Mouse (Mus musculus) CD4-positive, CD25-positive, alpha-beta regulatory T cell, adult 2 months (primary cell): ENCODE results near the gene Ldlrad3.

Source experiments
- DNase-seq: peaks from one replicate; pipeline ENCODE4 v3.0.0-alpha.2; 2012; ENCODE audit warnings: low read depth, low spot score

The Ldlrad3 gene

GRCm38 (mm10) chr2:102117402-102117760 is 68.8 kb downstream of the Ldlrad3 start:
- DNase-seq: peak; percentile 13

- no peak for DNase-seq
Measured at GRCm38 (mm10) chr2:102116521-102117401, 69.4 kb downstream of the Ldlrad3 start.

GRCm38 (mm10) chr2:102113801-102114200 is 72.4 kb downstream of the Ldlrad3 start:
- DNase-seq: no peak

- no peak for DNase-seq
Measured at GRCm38 (mm10) chr2:102113323-102113722, 72.9 kb downstream of the Ldlrad3 start.

GRCm38 (mm10) chr2:102111906-102112499 is 74.2 kb downstream of the Ldlrad3 start:
- DNase-seq: no peak

- no peak for DNase-seq
Measured at GRCm38 (mm10) chr2:102110306-102110705, 75.9 kb downstream of the Ldlrad3 start.

- DNase-seq: peak; percentile 44
Measured at GRCm38 (mm10) chr2:102107280-102107679, 78.9 kb downstream of the Ldlrad3 start.

- no peak for DNase-seq
Measured at GRCm38 (mm10) chr2:102106728-102107127, 79.5 kb downstream of the Ldlrad3 start.

GRCm38 (mm10) chr2:102105454-102105853 is 80.7 kb downstream of the Ldlrad3 start:
- no peak for DNase-seq

- peak; percentile 23 for DNase-seq
Measured at GRCm38 (mm10) chr2:102103955-102104354, 82.2 kb downstream of the Ldlrad3 start.

- DNase-seq: no peak
Measured at GRCm38 (mm10) chr2:102100490-102100889, 85.7 kb downstream of the Ldlrad3 start.

- no peak for DNase-seq
Measured at GRCm38 (mm10) chr2:102099702-102100450, 86.3 kb downstream of the Ldlrad3 start.

GRCm38 (mm10) chr2:102099261-102099660 is 86.9 kb downstream of the Ldlrad3 start:
- DNase-seq: no peak

GRCm38 (mm10) chr2:102094773-102095172 is 91.4 kb downstream of the Ldlrad3 start:
- DNase-seq: no peak

GRCm38 (mm10) chr2:102094281-102094680 is 91.9 kb downstream of the Ldlrad3 start:
- DNase-seq: no peak

- DNase-seq: no peak
Measured at GRCm38 (mm10) chr2:102092579-102092978, 93.6 kb downstream of the Ldlrad3 start.

GRCm38 (mm10) chr2:102091516-102092350 is 94.5 kb downstream of the Ldlrad3 start:
- DNase-seq: peak; percentile 75

GRCm38 (mm10) chr2:102087787-102088186 is 98.4 kb downstream of the Ldlrad3 start:
- no peak for DNase-seq

- DNase-seq: no peak
Measured at GRCm38 (mm10) chr2:102086583-102086982, 99.6 kb downstream of the Ldlrad3 start.

- no peak for DNase-seq
Measured at GRCm38 (mm10) chr2:102082782-102083181, 103.4 kb downstream of the Ldlrad3 start.

- DNase-seq: peak; percentile 75
Measured at GRCm38 (mm10) chr2:102077554-102077953, 108.6 kb downstream of the Ldlrad3 start.
